ENCODE assay signal across 26 mouse cellular contexts in genomic region chr6:128447063-128447462, GRCm38 (mm10). TPM values are rescaled to one million over a fixed set of nuclear protein-coding genes. Genes with fewer than 3 reads are reported as not detected.
"Had no signal": no experiment of that assay in that cellular context is flagged by ENCODE, and none has a peak within 500 bp of the region (broad histone marks: within the 10 kb centered on the region; RNA-seq: fewer than 3 reads in every experiment).

No protein-coding gene starts in this region.

- H3K9ac ChIP-seq: embryonic facial prominence, embryonic 12.5 days; embryonic facial prominence, embryonic 13.5 days; embryonic facial prominence, embryonic 15.5 days; forebrain, embryonic 12.5 days; forebrain, embryonic 15.5 days; forebrain, postnatal 0 days had no signal

- H3K4me3 ChIP-seq: embryonic facial prominence, embryonic 10.5 days; embryonic facial prominence, embryonic 12.5 days; embryonic facial prominence, embryonic 13.5 days; embryonic facial prominence, embryonic 15.5 days; erythroblast, embryonic 14.5 days; forebrain, embryonic 10.5 days; forebrain, embryonic 12.5 days; forebrain, embryonic 15.5 days; gastrocnemius, adult 2 months; heart, adult 2 months had no signal

- H3K9me3 ChIP-seq: embryonic facial prominence, embryonic 10.5 days; embryonic facial prominence, embryonic 12.5 days; embryonic facial prominence, embryonic 13.5 days; embryonic facial prominence, embryonic 15.5 days; forebrain, embryonic 10.5 days; forebrain, embryonic 12.5 days; forebrain, embryonic 15.5 days had no signal

- DNase-seq: cerebellum, adult 8-10 months; cerebellum, adult 9-10 months; cerebellum, adult 9-11 months; cerebellum, postnatal 10 days; cerebellum, postnatal 14 days; cerebellum, postnatal 25 days; cerebellum, postnatal 36 days; embryo, embryonic 11 days; forebrain, postnatal 0 days; gastrocnemius, adult 2 months; gastrocnemius, postnatal 10 days; gastrocnemius, postnatal 14 days; gastrocnemius, postnatal 25 days; gastrocnemius, postnatal 36 days; heart, adult 11 months; heart, adult 18-20 months; heart, adult 2 months had no signal

- H3K4me1 ChIP-seq: embryonic facial prominence, embryonic 12.5 days; embryonic facial prominence, embryonic 15.5 days had no signal

- H3K36me3 ChIP-seq: embryonic facial prominence, embryonic 10.5 days; embryonic facial prominence, embryonic 12.5 days; embryonic facial prominence, embryonic 13.5 days; embryonic facial prominence, embryonic 15.5 days; forebrain, embryonic 10.5 days; forebrain, embryonic 12.5 days; forebrain, embryonic 15.5 days had no signal

- H3K27me3 ChIP-seq: embryonic facial prominence, embryonic 12.5 days; embryonic facial prominence, embryonic 13.5 days; embryonic facial prominence, embryonic 15.5 days; forebrain, embryonic 12.5 days; forebrain, embryonic 15.5 days had no signal

- ATAC-seq: forebrain, embryonic 14.5 days had no signal

- H3K4me2 ChIP-seq: embryonic facial prominence, embryonic 12.5 days; embryonic facial prominence, embryonic 13.5 days; embryonic facial prominence, embryonic 15.5 days; forebrain, embryonic 12.5 days; forebrain, embryonic 15.5 days had no signal

- H3K27ac ChIP-seq: embryonic facial prominence, embryonic 10.5 days; embryonic facial prominence, embryonic 12.5 days; embryonic facial prominence, embryonic 13.5 days; embryonic facial prominence, embryonic 15.5 days; forebrain, embryonic 10.5 days; forebrain, embryonic 12.5 days; forebrain, embryonic 15.5 days; gastrocnemius, adult 2 months; heart, adult 2 months had no signal

RNA-seq across cellular contexts. Expression of gene Nrip2, which starts 48.0 kb away (rescaled TPM):
- polyA plus RNA-seq: erythroblast, embryonic 14.5 days had no signal
